Mouse (Mus musculus) liver, postnatal 0 days (tissue): ENCODE results near the gene Elovl5. TPM values are rescaled to one million over a fixed set of nuclear protein-coding genes. Genes with fewer than 3 reads are reported as not detected.

Experiments
- ATAC-seq: fragments of 200-750 bp; cut with Nextera tagmentation; 2 replicates; pipeline ENCODE4 v1.8.0; 2017; ENCODE audit warnings: mild to moderate bottlenecking, moderate library complexity
- DNase-seq: peaks from one replicate; pipeline ENCODE4 v3.0.0-alpha.2; 2016
- H3K27ac ChIP-seq: fragments of 300-500 bp; sonication (generic); 2 replicates; pipeline ENCODE4 v1.5.1; 2014; ENCODE audit warnings: antibody characterized with exemption, moderate library complexity, mild to moderate bottlenecking, low read depth
- H3K27me3 ChIP-seq: fragments of 300-500 bp; sonication (generic); 2 replicates; pipeline ENCODE4 v1.6.1; 2014; ENCODE audit warnings: low read length, control low read depth, mixed read lengths; ENCODE audit not compliant: insufficient read depth
- H3K36me3 ChIP-seq: fragments of 300-500 bp; sonication (generic); replicated peaks from 2 replicates; pipeline ENCODE4 v1.6.1; 2014; ENCODE audit warnings: mild to moderate bottlenecking, control low read depth, low read length, moderate library complexity, mixed read lengths; ENCODE audit not compliant: insufficient read depth
- H3K4me1 ChIP-seq: fragments of 300-500 bp; sonication (generic); 2 replicates; pipeline ENCODE4 v1.6.1; 2014; ENCODE audit warnings: antibody characterized with exemption, mild to moderate bottlenecking, control low read depth; ENCODE audit not compliant: insufficient read depth
- H3K4me2 ChIP-seq: fragments of 300-500 bp; sonication (generic); 2 replicates; pipeline ENCODE4 v1.6.1; 2014; ENCODE audit warnings: low read depth, mild to moderate bottlenecking, low read length, moderate library complexity, mixed read lengths
- H3K4me3 ChIP-seq: fragments of 300-500 bp; sonication (generic); 2 replicates; pipeline ENCODE4 v1.5.1; 2014; ENCODE audit warnings: low read depth, low read length
- H3K9ac ChIP-seq: fragments of 300-500 bp; sonication (generic); replicated peaks from 2 replicates; pipeline ENCODE4 v1.6.1; 2014; ENCODE audit warnings: mild to moderate bottlenecking, moderate library complexity
- H3K9me3 ChIP-seq: fragments of 300-500 bp; sonication (generic); 2 replicates; pipeline ENCODE4 v1.6.1; 2016; ENCODE audit warnings: mild to moderate bottlenecking, control low read depth, low read length, mixed read lengths
- CTCF ChIP-seq: sonication (generic); IDR thresholded peaks from 2 replicates; pipeline ENCODE4 v1.5.1; 2016; ENCODE audit warnings: antibody characterized with exemption, low read depth
- EP300 ChIP-seq: IDR thresholded peaks from 2 replicates; pipeline ENCODE4 v1.6.1; 2016; ENCODE audit warnings: antibody characterized with exemption, low read depth, mild to moderate bottlenecking
- WGBS: fragments of 180-500 bp; shearing (Covaris S2); extraction: QIAGEN DNeasy Blood & Tissue Kit; methylation state at CpG from one replicate; pipeline ENCODE4 v1.1.7; 2014; ENCODE audit not compliant: insufficient replicate concordance; 5-methylcytosine and 5-hydroxymethylcytosine counted together
- polyA plus RNA-seq: library from polyadenylated mRNA; unstranded; fragments of >200 nt; fragmentation: Nextera tagmentation; extraction: Ambion mirVana; gene quantifications from 2 replicates; pipeline ENCODE4 v1.2.1, GENCODE M21; 2015

Elovl5 gene
- polyA plus RNA-seq, 1 experiment from 2014 or later = 107 TPM

- peak overlapping the region; percentile 4; the same call in 1 of the 2 replicates for H3K27ac ChIP-seq
- no peak overlapping the region for H3K4me3 ChIP-seq
- peak; percentile 96 for TF ChIP-seq CTCF
- no peak for TF ChIP-seq EP300
- no peaks in the 10 kb centered on the region for H3K9me3 ChIP-seq
- no peak overlapping the region for H3K4me2 ChIP-seq
- H3K9ac ChIP-seq = no peak overlapping the region
- no peaks in the 10 kb centered on the region; the same call in 1 of the 2 replicates for H3K4me1 ChIP-seq
- ATAC-seq (peak; percentile 86), DNase-seq (peak; percentile 88)
- no peaks in the 10 kb centered on the region for H3K36me3 ChIP-seq
- whole genome bisulfite sequencing = 45% methylated on average over 19 of the region's 19 CpGs
- H3K27me3 ChIP-seq = 0 out of 2 replicates have a peak, but pooled peaks cover 3% of the 10 kb centered on the region
These were observed 89.2 kb downstream of the Elovl5 start for GRCm38 (mm10) chr9:78006209-78007001.

- H3K27ac ChIP-seq = no peak overlapping the region
- WGBS = 82% methylated on average over 7 of the region's 7 CpGs
- ATAC-seq = no peak
- no peak overlapping the region for H3K4me3 ChIP-seq
- H3K4me1 ChIP-seq = no peaks in the 10 kb centered on the region; the same call in 1 of the 2 replicates
- no peaks in the 10 kb centered on the region for H3K36me3 ChIP-seq
- no peak overlapping the region for H3K4me2 ChIP-seq
- no peaks in the 10 kb centered on the region for H3K9me3 ChIP-seq
- no peak for DNase-seq
- TF ChIP-seq EP300 = no peak
- no peak for TF ChIP-seq CTCF
- no peak overlapping the region for H3K9ac ChIP-seq
- no peaks in the 10 kb centered on the region for H3K27me3 ChIP-seq
These were observed 92.2 kb downstream of the Elovl5 start for GRCm38 (mm10) chr9:78009382-78009781.

GRCm38 (mm10) chr9:78010187-78010586 is 93.0 kb downstream of the Elovl5 start:
- Histone ChIP-seq H3K4me3 (no peak overlapping the region), H3K36me3 (no peaks in the 10 kb centered on the region), H3K4me2 (no peak overlapping the region), H3K27me3 (no peaks in the 10 kb centered on the region), H3K27ac (no peak overlapping the region), H3K4me1 (no peaks in the 10 kb centered on the region; the same call in 1 of the 2 replicates), H3K9me3 (no peaks in the 10 kb centered on the region), H3K9ac (no peak overlapping the region)
- DNase-seq (no peak), ATAC-seq (no peak)
- WGBS = 35% methylated on average over 5 of the region's 5 CpGs
- TF ChIP-seq CTCF (no peak), EP300 (no peak)

- Histone ChIP-seq H3K9ac (no peak overlapping the region), H3K4me3 (no peak overlapping the region), H3K4me1 (no peaks in the 10 kb centered on the region; the same call in 1 of the 2 replicates), H3K27me3 (no peaks in the 10 kb centered on the region), H3K36me3 (no peaks in the 10 kb centered on the region), H3K9me3 (no peaks in the 10 kb centered on the region), H3K4me2 (no peak overlapping the region), H3K27ac (no peak overlapping the region)
- DNase-seq (no peak), ATAC-seq (no peak)
- no peak for TF ChIP-seq CTCF
- no peak for TF ChIP-seq EP300
- 45% methylated on average over 10 of the region's 10 CpGs for WGBS
These were observed 93.5 kb downstream of the Elovl5 start for GRCm38 (mm10) chr9:78010707-78011106.

GRCm38 (mm10) chr9:78012066-78012465 is 94.9 kb downstream of the Elovl5 start:
- Histone ChIP-seq H3K27ac (no peak overlapping the region), H3K4me1 (no peaks in the 10 kb centered on the region), H3K36me3 (no peaks in the 10 kb centered on the region), H3K27me3 (no peaks in the 10 kb centered on the region), H3K4me3 (no peak overlapping the region), H3K9ac (no peak overlapping the region), H3K9me3 (no peaks in the 10 kb centered on the region), H3K4me2 (no peak overlapping the region)
- DNase-seq = no peak
- no peak for TF ChIP-seq EP300
- no peak for TF ChIP-seq CTCF
- no peak for ATAC-seq
- 81% methylated on average over 4 of the region's 4 CpGs for WGBS

- H3K36me3 ChIP-seq = no peaks in the 10 kb centered on the region
These were observed 95.5 kb downstream of the Elovl5 start for GRCm38 (mm10) chr9:78012681-78013080.

More at GRCm38 (mm10) chr9:78012681-78013080, 95.5 kb downstream of the Elovl5 start:
- TF ChIP-seq CTCF = no peak
- no peak for TF ChIP-seq EP300
- Histone ChIP-seq H3K9me3 (no peaks in the 10 kb centered on the region), H3K4me2 (no peak overlapping the region), H3K27me3 (no peaks in the 10 kb centered on the region), H3K9ac (no peak overlapping the region), H3K4me1 (no peaks in the 10 kb centered on the region), H3K27ac (no peak overlapping the region), H3K4me3 (no peak overlapping the region)
- DNase-seq (no peak), ATAC-seq (no peak)
- WGBS = 69% methylated on average over 5 of the region's 5 CpGs
